Mouse (Mus musculus) brain, embryonic 14.5 days (tissue): ENCODE measurements around the gene Nradd.

Experiments used
- CTCF ChIP-seq: fragments of 200-500 bp; IDR thresholded peaks from 2 replicates; pipeline ENCODE4 v1.5.1; 2012; ENCODE audit warnings: inconsistent platforms, mild to moderate bottlenecking, moderate library complexity, borderline replicate concordance; ENCODE audit not compliant: insufficient read depth, insufficient read length; ENCODE audit errors: extremely low read depth
- POLR2A ChIP-seq: fragments of 200-500 bp; IDR thresholded peaks from 2 replicates; pipeline ENCODE4 v1.6.1; 2012; ENCODE audit warnings: mild to moderate bottlenecking, inconsistent platforms, borderline replicate concordance; ENCODE audit not compliant: poor library complexity, insufficient read depth, insufficient read length, severe bottlenecking; ENCODE audit errors: extremely low read depth

GRCm38 (mm10) chr9:110644295-110644694 is 20.0 kb upstream of the Nradd start:
- TF ChIP-seq CTCF (no peak), POLR2A (no peak)
